Mouse (Mus musculus): ENCODE data around the gene Vmn2r26.
"Not testable (repeated sequence)": the region's sequence is repeated elsewhere in the genome, so short reads cannot be mapped to it uniquely, and the experiment has no call there.

Vmn2r26 gene

GRCm38 (mm10) chr6:124024268-124024667, at the start of gene Vmn2r26:
TSS of gene Vmn2r26 (plus strand) at chr6:124024568.
- DNase-seq (ENCODE audit: low read depth, low spot score): not testable (repeated sequence)

- DNase-seq (ENCODE audit: low read depth, low spot score): no peak
Observed at GRCm38 (mm10) chr6:124020841-124021240, 3.5 kb upstream of the Vmn2r26 start.

GRCm38 (mm10) chr6:124048388-124048787, 24.0 kb downstream of the Vmn2r26 start:
- peak; percentile 39 for DNase-seq (ENCODE audit: low read depth, low spot score)

DNA sequence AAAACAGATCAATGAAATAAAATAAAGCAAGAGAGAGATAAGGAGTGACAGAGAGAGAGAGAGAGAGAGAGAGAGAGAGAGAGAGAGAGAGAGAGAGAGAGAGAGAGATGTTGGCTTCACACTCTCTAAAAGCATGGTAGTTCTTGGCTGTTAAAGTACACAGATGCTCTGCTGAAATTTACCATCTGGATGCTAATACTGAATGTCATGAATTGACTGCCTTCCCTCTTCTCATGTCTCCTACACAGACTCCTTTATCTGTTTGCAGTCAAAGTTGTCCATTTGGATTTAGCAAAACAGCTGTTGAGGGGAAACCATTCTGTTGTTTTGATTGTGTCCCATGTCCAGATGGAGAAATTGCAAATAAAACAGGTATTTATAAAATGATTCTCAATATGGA, 29.2 kb downstream of the Vmn2r26 start:
- not testable (repeated sequence) for DNase-seq (ENCODE audit: low read depth, low spot score)

DNA sequence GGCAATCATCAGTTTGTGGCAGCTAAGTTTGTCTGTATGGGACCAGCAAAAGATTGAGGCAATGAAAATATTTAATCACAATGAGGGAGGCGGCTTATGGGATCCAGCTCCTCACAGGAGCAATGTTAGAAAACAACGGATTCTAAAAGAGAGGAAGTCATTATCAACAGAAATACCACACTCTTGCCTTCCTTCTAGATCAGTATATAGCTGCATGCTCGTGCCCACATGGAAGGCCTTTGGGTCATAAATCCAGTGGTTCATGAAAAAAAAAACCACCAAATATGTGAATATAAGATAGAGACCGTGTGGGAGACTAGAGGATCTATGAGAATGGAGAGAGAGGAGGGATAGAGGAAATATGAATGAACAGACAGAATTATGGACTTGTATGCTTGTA, 78.0 kb downstream of the Vmn2r26 start:
- no peak for DNase-seq (ENCODE audit: low read depth, low spot score)
